Mouse (Mus musculus) kidney, adult 8-10 months (tissue): ENCODE measurements at regions not wholly inside any gene's neighbourhood (a gene's known extent, or its start where the extent isn't known, plus 50 kb on each side); places are given as distances from the start of the nearest gene placed in this dataset.
A peak's percentile ranks its signal among the peaks of the same experiment; 100 is the strongest.

Experiments
- DNase-seq, 2 experiments: peaks; one replicate each; pipeline ENCODE4 v3.0.0; 2022

- no peak for DNase-seq
Measured at GRCm38 (mm10) chr4:107736866-107737265, 52.8 kb upstream of the Dmrtb1 start.

DNA sequence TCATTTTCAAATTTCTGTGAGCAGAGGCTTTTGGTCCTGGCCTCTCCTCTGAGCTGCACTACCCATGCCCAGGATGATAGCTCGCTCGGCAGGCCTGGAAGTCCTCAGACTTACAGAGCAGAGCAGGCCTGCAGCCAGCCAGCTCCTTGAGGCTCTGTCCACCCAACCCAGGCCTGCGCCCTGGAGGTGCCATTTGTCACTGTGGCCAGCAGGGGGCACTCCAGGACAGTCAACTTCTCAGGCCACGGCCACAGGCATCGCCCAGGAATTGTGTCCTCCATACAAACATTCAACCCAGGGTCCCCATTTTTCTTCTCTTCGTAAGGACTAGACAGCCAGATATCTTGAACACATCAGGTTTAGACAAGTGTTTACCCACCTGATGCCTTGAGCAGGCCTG is 53.9 kb upstream of the Dmrtb1 start:
- DNase-seq = peak; percentile 52 to 79

DNA sequence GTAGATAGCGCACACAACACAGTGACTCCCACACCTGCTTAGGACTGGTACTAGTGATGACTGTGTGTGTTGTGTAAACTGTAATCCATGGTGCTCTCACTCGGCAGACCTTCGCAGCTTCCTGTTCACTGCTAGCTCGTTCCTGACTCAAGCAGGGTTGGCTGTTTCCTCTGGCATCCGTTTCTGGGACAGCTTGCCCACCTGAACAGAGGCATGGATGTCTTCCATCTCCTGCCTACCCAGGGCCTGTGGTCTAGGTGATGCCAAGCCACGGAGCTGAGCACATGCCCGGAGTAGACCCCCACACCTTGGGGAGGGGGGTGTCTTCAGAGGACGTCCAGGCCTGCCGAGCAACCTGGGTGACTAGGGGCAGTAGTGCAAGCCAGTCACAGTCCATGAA is 54.7 kb upstream of the Dmrtb1 start:
- DNase-seq = no peak

GRCm38 (mm10) chr4:107739789-107740405 is 55.9 kb upstream of the Dmrtb1 start:
- no peak for DNase-seq

- DNase-seq = no peak
Measured at GRCm38 (mm10) chr4:107743646-107744045, 58.4 kb upstream of the Lrp8 start.

GRCm38 (mm10) chr4:107746366-107746765 is 55.7 kb upstream of the Lrp8 start:
- no peak for DNase-seq

DNA sequence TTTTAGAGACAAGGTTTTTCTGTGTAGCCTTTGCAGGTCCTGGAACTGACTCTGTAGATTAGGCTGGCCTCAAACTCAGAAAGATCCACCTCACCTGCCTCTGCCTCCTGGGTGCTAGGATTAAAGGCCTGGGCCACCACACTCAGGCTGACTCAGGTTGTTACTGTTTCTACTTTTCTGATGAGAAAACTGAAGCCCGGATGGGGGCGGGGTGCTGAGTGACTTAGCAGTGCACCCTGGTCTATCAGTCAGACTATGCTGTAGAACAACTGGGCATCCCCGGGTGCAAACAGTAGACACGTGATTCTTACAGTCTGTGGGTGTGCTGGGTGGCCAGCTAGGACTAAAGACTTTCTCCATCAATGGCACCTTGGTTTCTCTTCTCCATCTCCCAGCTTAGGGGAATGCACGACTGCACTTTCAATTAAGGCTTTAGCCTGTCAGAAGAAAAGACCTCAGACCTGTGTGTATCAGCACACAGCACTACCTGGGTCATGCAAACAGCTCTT is 55.1 kb upstream of the Lrp8 start:
- no peak for DNase-seq

DNA sequence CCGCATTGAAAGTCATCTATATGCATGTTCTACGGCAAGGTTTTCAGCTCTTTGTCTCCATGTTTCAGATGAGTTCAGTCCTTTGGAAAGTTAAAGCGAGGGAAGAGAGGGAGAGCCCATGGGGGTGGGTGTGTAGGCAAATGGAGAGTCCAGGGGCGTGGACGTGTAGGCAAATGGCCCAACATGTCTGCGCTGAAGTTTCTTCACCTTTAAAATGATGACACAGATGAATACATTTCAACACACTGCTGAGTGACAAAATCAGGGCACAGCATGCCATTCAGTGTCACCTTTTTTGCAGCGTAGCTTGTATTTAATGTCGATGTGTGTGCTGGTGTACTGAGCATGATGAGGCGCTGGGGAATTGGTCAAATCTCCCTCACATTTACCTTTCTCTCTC is 54.6 kb upstream of the Lrp8 start:
- DNase-seq = no peak

DNA sequence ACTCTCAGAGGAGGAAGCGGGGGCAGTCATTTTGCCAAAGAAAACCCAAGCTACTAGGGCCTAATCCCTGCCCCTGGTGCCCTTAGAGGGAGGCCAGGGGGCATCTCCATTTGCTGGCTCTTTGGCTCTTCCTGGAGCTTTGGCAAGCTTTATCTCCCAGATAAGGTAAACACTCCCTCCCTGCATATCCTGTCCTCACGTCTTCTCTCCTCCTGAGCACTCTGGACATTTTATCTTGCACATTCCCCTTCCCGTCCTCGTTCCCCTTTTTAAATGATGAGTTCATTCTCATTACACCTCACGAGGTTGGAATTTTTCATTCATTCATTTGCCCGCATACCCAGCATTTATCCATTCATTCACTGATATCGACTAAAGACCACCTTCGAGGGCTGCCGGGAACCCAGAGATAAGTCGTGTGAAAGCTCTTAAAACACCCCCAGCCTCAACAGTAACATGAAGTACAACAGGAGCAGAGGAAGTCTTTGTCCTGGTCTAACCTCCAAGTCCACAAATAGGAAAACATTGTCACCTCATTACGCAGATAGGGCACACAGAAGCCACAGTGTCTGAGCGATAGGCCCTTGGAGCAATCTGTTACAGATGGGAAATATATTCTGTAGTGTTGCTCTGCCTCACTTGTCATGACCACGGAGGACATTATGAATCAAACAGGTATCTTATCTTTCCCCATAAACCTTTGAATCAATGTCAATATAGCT is 54.0 kb upstream of the Lrp8 start:
- no peak for DNase-seq

DNA sequence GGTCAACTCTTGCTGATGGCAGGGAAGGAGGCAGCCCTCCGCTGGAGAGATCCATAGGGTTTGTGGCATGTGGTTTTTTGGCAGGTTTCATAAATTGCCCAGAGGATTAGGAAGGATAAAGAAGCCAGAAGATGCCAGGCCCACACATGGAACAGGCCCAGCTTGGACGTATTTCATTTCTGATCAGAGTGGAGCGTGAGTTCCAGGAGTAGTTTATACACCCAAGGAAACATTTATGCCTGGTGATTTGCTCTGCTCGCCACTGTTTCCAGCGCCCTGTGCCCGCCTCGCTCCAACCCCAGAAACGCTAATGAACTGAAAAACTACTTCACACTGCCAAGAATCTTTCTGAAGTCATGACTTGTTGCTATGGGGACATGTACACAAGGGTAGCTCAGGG is 53.0 kb upstream of the Lrp8 start:
- DNase-seq = no peak

DNA sequence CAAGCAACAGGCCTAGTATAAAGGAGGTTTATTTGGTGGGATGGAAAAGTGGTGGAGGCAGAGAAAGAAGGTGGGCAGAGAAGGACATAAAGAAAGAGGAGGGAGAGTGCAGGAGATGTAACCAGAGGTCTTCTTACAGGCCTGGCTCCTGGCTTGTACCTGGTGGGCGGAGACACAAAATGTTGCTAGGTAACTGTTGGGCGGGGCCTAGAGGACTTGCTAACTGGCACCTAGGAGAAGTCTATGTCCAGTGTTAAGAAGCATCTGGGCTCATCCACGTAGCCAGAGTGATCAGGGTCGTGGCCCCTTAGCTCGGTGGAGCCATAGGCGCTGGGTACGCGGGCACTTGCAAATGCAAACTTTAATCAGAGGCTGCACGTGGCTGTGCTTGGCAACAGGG is 52.0 kb upstream of the Lrp8 start:
- no peak for DNase-seq
